Mouse (Mus musculus): ENCODE results near the gene Pde2a. TPM values are rescaled to one million over a fixed set of nuclear protein-coding genes. Genes with fewer than 3 reads are reported as not detected.

Gene Pde2a
- total RNA-seq, 2 experiments from 2014 or later, result 25.7 to 35.4 TPM

- ATAC-seq (ENCODE audit: poor library complexity, severe bottlenecking), result no peak
These were observed 49.9 kb downstream of the Pde2a start for GRCm38 (mm10) chr7:101471423-101471822.

- no peak for ATAC-seq (ENCODE audit: poor library complexity, severe bottlenecking)
These were observed 50.5 kb downstream of the Pde2a start for GRCm38 (mm10) chr7:101471968-101472480.

DNA sequence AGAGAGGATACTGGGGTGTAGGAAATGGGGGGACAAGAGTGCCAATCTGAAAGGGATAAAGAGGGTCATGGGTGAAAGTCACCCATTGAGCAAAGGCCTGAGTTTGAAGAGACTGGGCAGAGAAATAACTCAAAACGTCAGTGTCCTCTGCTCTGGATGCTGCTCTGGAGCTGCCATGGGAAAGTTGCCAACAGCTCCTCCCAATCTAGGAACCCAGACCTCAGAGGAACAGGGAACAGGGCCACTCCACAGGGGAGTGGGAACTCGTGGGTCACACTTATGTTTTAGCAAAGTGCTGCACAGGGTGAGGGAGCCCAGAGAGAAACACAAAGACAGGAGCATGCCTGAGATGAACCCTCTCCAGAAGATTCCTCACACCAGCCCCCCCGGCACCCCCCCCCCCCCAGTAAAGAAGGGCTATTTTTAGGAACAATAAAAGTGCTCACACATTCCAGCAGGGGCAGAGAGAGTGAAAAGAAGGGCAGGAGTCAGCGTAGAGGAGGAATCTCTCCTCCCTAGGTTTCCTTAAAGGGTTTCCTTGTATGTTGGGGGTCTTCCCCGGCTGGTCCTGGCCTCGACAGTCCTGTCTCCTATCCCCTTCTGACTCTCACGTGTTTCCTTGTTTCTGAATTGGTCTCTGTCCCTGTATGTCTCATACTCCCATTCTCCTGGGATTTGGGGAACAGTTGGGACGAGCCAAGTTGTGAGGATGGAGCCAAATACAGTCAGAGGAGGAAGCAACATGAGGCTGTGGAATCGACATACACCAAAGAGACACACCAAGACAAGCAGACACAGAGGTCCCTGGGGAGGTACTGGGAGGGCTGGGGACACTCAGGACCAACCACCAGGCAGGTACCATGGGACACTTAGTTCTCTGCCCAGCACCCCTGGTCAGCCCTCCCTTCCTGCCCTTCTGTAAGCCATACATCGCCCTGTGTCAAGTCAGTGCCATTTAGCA, 51.4 kb downstream of the Pde2a start:
- ATAC-seq (ENCODE audit: poor library complexity, severe bottlenecking), result no peak

DNA sequence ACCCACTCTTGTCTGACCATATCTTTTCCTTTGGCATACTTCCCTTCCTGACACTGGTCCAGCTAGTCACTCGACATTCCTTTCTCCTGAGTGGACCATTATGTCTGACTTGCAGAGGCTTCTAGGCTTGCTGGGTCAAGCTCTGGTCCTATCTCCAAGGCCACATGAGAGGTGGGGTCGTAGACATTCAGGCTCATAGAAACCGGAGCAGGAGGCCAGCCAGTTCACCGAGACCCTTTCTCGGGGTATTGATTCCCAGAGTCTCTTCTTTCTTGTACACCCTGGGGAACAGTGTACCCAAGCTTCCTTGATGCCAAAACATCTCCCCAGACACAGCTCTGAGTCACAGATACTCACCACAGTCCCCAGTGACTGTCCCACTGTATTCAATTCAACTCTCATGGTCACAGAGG, 52.9 kb downstream of the Pde2a start:
- ATAC-seq (ENCODE audit: poor library complexity, severe bottlenecking), result no peak

DNA sequence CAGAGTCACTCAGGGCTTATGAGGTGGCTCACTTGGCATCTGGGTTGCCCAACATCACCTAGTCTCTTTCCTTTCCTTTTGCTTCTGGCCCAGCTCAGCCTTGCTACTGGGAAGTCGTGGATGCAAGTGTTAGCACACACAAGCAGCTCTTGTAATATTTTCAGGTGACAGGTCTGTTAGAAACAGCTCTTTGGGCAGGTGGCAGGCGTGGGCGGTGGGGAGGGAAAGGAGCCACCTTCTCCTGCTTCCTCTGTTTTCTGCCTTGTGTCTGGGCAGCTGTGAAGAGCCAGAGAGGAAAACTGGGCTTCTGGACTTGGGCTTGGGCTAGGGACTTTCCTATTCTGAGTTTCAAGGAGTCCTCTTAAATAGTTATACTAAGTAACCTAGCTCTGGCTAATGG, 54.5 kb downstream of the Pde2a start:
- no peak for ATAC-seq (ENCODE audit: poor library complexity, severe bottlenecking)

DNA sequence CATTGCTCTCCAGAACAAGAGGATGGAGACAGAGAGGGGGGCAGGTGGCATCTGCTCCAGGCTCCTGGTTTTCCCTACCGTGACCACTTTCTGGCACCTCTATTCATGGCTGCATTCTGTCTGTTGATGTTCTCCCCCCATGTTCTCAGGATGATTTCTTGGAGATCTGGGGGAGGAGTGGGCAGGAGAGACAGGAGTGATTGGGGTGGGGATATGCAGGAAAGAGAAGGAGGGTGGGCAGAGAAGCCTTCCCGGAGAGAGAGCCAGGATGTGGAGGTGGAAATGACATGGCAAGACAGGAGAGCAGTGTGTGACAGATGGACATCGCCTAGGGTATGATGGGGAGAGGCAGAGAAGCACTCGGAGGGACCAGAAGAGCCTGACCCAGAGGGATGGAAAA, 55.0 kb downstream of the Pde2a start:
- ATAC-seq (ENCODE audit: poor library complexity, severe bottlenecking), result no peak

GRCm38 (mm10) chr7:101477200-101477599, 55.7 kb downstream of the Pde2a start:
- ATAC-seq (ENCODE audit: poor library complexity, severe bottlenecking), result no peak

- peak; percentile 41; the same call in 1 of the 2 replicates for ATAC-seq (ENCODE audit: poor library complexity, severe bottlenecking)
These were observed 56.6 kb downstream of the Pde2a start for GRCm38 (mm10) chr7:101478099-101478498.

DNA sequence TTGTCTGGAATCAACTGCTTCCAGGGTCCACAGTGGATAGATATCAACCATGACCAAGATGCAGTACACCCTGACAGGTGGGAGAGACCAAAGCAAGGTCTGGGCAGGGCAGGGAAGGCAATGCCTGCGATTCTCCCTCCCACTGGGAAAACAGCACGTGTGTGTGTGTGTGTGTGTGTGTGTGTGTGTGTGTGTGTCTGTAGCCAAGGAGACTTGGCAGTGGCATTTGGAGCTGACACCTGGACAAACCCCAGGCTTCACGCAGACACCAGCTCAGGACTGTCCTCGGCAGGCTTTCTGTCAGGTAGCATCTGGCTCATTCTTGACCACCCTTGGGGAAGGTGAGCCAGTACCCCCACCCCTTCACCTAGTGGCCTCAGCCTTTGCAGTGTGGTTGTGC, 58.4 kb downstream of the Pde2a start:
- ATAC-seq (ENCODE audit: poor library complexity, severe bottlenecking), result no peak

GRCm38 (mm10) chr7:101480671-101481070, 59.2 kb downstream of the Pde2a start:
- no peak for ATAC-seq (ENCODE audit: poor library complexity, severe bottlenecking)

DNA sequence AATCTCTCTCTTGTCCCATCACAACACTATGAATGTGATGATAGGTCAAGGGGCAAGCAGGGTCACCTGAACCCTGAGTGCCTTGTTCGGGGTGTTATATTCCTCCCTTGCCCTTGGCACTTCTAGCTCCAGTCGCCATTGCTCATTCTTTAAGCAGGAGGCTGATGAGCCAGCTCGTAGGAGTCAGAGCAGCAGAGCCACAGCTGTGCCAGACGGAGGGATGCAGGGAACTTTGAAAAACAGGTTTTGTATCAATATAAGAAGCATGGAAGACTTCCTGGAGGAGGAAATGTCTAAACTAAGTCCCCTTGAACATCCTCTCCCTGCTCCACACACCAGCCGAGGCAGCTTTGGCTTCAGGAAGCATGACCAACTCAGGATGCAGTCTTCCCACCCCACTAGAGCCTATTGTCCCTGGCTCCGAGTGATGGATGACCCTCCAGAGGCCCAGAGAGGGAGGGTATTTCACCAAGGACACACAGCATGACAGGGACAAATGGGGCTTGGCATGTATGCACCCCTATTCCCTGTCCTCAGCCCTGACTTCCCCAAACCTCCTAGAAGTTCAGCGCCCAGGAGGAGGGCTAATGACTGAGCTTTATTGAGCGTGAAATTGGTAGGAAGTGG, 60.5 kb downstream of the Pde2a start:
- no peak for ATAC-seq (ENCODE audit: poor library complexity, severe bottlenecking)

DNA sequence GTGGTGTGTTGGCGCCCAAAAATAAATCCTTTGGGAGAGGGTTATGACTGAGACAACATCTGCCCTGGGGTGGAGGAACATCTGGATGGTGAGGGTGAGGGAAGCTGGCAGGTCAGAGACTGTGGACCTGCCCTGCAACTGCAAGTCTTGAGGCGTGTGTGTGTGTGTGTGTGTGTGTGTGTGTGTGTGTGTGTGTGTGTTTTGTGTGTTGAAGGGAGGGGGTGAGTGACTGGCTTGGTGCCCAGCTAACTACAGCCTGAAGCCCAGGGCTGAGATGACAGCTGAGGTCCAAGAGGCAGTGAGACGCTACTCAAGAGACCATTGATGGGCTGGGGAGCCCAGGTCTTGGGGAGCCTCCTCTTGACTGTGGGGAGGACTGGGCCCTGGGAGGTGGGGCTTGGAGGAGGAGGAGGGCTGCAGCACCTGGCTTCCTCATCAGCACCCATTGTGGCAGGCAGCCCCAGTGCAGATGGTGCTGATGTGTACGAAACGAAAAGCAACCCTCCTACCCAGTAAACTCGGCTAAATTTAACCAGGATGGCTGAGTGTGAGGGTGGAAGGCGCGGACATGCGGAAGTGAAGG, 61.1 kb downstream of the Pde2a start:
- peak; percentile 35 for ATAC-seq (ENCODE audit: poor library complexity, severe bottlenecking)

DNA sequence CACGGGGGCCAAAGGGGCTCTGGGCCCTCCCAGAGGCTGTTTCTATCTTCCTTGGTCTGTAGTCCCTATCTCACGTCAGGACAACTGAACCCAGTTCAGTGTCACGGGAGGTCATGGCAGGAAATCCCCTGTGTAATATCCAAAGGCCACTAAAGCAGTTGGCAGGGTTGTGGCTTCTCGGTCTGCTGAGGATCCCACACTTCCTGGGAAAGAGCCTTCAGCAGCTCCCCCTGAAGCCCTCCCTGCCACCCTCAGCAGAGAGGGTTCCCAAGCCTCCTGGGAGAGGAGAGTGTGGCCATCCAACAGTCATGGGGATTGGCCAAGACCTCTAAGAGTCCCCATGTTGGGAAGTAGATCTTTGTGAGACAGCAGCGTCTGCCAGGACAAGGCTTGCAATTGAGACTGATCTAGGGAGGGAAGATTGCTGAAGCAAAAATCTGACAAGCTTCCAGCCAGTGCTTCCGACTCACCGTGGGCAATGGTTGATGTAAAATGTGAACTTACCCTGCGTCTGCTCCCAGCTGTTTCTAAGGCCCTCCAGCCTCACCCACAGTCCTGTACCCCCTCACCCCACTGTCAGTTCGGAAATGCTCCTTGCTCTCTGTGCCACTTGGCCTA, 62.1 kb downstream of the Pde2a start:
- ATAC-seq (ENCODE audit: poor library complexity, severe bottlenecking), result no peak

DNA sequence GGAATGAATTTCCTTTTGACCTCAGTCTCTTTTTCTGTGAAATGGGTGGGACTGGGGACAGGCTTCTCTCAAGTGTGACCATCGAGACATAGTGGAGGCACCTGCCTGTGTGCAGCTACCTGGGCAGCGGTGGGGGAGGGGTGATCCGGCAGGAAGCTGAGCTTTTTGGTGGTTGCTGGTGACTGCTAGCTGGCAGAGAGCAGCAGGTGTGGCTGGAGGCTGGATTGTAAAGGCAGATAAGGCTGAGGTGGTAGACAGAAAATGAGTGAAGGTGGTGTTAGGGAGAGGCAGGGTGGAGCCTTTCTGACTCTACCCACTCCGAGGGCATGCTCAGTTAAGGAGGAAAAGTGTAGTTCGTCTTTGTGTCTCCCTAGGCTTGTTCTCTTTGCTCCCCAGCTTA, 65.6 kb downstream of the Pde2a start:
- no peak for ATAC-seq (ENCODE audit: poor library complexity, severe bottlenecking)

DNA sequence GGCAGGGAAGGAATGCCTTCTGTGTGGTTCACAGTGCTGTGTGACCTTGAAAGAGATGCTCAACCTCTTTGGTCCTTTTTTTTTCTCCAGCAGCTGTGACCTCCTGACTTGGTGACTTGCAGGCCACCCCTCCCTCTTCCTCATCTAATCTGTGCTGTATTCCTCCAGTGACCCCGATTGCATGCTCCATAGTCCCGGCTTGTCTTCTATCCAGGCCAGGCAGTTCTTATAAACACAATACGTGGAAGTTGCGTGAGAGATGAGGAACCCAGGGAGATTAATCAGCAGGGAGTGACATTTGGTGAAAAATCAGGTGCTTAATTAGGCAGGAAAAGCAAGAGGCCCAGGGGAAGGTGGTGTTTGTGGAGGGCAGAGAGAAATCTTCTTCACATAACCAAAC, 69.5 kb downstream of the Pde2a start:
- ATAC-seq (ENCODE audit: poor library complexity, severe bottlenecking), result no peak

GRCm38 (mm10) chr7:101498385-101498784, 76.9 kb downstream of the Pde2a start:
- peak; percentile 59 for ATAC-seq (ENCODE audit: poor library complexity, severe bottlenecking)

DNA sequence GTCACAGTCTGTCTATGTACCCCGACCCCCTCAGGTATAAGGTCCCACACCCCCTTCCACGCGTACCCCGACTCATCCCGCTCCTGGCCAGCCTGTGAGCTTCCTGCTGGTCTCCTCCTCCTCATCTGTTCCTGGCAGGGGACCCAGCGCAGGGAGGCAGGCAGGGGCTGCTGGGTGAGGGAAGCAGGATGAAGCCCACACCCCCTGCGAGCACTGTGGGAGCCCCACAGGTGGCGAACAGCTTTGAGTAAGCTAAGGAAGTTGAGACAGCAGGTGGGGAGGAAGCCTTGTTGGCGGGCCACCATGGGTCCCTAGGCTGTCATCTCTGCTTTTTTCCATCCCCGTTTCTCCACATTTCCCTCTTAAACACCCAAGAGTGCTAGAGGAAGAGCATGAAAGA, 77.8 kb downstream of the Pde2a start:
- no peak for ATAC-seq (ENCODE audit: poor library complexity, severe bottlenecking)

DNA sequence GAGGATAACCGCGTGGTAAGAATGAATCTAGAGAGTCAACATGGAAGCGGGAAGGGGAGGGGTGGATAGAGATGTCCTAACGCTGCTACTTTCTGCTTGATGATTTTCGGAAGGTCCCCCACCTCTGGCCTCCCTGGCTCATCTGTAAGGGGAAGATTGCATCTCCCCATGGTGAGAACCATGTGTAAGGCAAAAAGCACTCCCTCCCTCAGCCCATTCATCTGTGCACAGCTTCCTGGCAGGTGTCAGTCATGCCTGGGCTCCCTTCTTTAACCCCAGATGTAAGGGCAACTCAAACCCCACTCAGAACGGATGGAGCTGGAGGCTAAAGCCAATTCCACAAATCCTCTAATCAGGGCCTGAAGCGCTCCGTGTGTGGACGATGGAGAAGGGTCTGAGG, 78.2 kb downstream of the Pde2a start:
- no peak for ATAC-seq (ENCODE audit: poor library complexity, severe bottlenecking)

DNA sequence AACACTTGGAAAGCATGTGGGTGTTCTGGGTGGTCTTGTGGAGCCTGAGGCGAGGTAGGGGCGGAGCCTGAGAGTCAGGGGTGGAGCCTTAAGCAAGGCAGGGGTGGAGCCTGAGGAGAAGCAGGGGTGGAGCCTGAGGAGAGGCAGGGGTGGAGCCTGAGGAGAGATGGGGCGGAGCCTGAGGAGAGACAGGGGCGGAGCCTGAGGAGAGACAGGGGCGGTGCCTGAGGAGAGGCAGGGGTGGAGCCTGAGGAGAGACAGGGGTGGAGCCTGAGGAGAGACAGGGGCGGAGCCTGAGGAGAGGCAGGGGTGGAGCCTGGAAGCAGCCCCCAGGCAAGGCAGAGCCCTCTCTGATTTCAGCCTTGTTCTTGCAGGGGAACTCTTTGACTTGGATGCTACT, 79.7 kb downstream of the Pde2a start:
- ATAC-seq (ENCODE audit: poor library complexity, severe bottlenecking), result no peak

GRCm38 (mm10) chr7:101501675-101502074, 80.2 kb downstream of the Pde2a start:
- no peak for ATAC-seq (ENCODE audit: poor library complexity, severe bottlenecking)

DNA sequence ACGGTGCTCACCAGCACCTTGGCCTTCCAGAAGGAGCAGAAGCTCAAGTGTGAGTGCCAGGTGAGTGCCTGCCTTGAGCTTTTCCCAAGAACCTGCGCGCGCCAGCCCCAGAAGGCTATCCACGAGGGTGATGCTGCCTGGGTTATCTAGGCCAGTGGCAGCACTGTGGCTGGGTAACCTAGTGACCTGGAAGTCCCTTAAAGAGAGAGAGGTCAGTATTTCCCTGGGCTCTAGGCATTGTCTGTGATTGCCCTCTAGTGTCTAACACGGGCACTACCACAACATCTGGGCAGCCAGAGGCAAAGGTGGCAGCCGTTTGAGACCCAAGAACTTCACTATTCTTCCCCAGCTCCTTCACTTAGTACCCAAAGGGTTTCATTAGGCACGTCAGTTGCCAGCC, 81.9 kb downstream of the Pde2a start:
- ATAC-seq (ENCODE audit: poor library complexity, severe bottlenecking), result peak; percentile 64

Measured in megakaryocyte, adult 5-6 weeks (primary cell).